Mouse (Mus musculus): ENCODE results near the gene Creg2. TPM values are rescaled to one million over a fixed set of nuclear protein-coding genes. Genes with fewer than 3 reads are reported as not detected.

Creg2 gene
- total RNA-seq, 4 experiments from 2014 or later = 0.03 to 0.05 TPM; not detected in 2

GRCm38 (mm10) chr1:39653028-39653427 is 1.8 kb upstream of the Creg2 start:
- no peak for DNase-seq (ENCODE audit: low spot score)

DNA sequence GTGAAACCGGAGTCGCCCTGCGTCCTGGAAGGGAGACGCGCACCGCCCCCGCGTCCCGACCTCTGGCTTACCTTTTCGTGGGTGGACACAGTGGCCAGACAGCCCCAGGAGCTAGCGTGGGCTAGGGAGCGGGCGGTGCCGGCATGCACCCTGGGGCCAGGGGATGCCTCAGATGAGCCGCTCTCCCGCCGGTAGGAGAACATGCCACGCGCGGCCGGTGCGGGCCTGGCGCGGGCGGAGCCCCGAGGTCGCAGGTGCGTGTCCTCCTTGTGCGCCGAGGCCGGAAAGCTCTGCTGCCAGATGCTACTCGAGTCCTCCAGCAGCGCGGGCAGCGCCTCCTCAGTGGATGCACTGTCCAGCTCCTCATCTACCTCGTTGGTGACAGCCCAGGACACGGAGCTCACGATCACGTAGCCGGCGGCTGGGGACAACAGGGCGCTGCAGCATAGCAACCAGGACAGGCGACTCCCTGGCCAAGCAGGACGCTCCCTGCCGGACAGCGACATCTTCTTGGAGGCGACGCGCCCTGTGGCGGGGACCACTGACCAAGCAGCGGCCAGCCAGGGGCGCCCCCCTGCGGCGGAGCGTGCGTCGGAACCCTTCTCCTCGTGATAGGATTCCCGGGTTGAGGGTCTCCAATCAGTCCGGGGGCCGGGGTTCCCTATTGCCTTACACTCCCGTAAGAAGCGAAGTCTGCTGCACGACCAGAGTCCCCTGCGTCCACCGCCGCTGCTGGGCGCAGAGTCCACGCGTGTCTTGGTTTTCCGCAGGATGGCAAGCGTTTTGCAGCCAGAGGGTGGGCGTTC is 636 bp downstream of the Creg2 start:
- DNase-seq (ENCODE audit: low spot score) = peak; percentile 5

GRCm38 (mm10) chr1:39649691-39650434 is 1.4 kb downstream of the Creg2 start:
- no peak for DNase-seq (ENCODE audit: low spot score)

GRCm38 (mm10) chr1:39648584-39648983 is 2.7 kb downstream of the Creg2 start:
- DNase-seq (ENCODE audit: low spot score) = no peak

- DNase-seq (ENCODE audit: low spot score) = no peak
These were observed 5.1 kb downstream of the Creg2 start for GRCm38 (mm10) chr1:39645905-39646759.

DNA sequence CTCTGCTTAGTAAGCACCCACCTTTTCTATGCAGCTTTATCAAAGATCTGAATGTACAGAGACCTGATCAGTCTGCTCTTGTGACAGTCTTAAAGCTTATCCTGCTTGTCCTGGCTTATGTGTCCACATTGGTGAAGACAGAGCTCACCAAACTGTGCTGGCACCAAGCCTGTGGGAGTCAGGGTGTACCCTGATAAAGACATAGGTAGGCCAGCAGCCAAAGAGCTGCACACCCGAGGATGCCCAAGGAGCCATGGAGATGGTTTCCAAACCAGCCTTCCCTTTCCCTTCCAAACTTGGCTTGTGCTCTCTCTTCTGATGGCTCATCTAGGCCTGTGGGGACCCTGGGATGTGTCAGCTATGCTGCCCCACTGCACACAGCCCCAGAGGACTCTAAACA is 6.9 kb downstream of the Creg2 start:
- DNase-seq (ENCODE audit: low spot score) = no peak

DNA sequence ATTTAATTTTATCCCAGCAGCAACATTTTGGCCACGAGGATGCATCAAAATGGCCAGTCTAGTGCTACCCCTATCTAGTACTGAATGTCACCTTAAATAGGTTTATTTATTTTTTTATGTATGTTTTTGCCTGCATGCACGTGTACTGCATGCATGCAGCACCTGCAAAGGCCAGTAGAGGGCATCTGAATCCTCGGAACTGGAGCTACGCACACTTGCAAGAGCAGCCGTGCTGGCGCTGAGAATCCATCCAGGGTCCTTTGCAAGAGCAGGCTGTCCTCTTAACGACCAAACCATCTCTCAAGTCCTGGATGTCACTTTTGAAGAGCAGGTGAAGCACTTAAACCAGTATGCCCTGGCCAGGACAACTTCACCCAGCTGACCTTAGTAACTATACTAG is 9.6 kb downstream of the Creg2 start:
- no peak for DNase-seq (ENCODE audit: low spot score)

DNA sequence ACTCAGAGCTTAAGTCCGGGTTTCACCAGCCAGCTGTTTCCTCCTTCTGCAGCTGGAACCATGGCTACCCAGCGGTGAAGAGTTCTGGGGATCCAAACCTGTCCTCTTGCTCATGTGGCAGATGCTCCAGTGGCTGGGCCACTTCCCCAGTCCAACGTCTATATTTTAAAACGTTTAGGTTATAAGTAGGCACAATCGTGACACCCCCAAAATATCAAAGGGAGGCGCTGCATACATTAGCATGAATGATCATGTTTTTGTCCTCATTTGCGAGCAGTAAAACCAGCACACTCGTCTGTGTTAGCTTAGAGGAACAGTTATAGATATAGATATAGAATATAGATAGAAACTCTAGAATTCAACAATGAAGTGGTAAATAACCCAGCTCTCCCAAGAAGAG is 14.1 kb downstream of the Creg2 start:
- DNase-seq (ENCODE audit: low spot score) = no peak

GRCm38 (mm10) chr1:39636660-39637059 is 14.6 kb downstream of the Creg2 start:
- no peak for DNase-seq (ENCODE audit: low spot score)

- DNase-seq (ENCODE audit: low spot score) = no peak
These were observed 15.1 kb downstream of the Creg2 start for GRCm38 (mm10) chr1:39636196-39636595.

DNA sequence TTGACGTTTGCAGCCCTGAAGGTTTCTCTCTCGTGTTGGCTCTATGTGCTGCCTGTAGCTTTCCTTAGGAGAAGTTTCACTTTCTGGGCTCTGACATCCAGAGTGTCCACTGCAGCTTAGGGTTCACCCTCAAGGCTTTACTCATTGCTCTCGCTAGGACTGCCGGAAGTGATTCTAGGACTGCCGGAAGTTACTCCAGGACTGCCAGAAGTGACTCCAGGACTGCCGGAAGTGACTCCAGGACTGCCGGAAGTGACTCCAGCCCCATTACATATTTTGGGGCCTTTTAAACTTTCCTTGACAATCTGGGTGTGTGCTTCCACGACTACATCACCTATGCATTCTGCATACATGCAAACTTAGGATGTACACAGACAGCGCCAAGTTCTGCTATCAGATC is 22.7 kb downstream of the Creg2 start:
- no peak for DNase-seq (ENCODE audit: low spot score)

DNA sequence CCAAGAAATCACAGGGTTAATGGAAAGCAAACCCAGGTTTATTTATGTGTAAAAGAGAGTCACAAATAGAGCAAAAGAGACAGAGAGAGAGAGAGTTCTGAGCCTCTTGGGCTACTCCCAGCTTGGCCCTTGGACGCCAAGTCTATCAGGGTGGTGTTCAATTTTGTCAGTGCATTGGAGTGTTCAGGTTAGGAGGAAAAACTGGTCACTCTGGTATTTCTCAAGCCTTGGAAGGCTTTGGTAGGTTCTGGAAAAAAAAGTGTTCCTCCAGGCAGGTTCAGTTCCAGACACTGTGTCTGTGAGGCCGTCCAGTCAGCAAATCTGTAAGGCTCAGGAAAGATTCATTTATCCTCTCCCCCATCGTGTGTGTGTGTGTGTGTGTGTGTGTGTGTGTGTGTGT is 25.8 kb downstream of the Creg2 start:
- no peak for DNase-seq (ENCODE audit: low spot score)

GRCm38 (mm10) chr1:39623729-39624128 is 27.5 kb downstream of the Creg2 start:
- DNase-seq (ENCODE audit: low spot score) = no peak

- no peak for DNase-seq (ENCODE audit: low spot score)
These were observed 28.2 kb downstream of the Creg2 start for GRCm38 (mm10) chr1:39623106-39623505.

- DNase-seq (ENCODE audit: low spot score) = no peak
These were observed 32.8 kb downstream of the Creg2 start for GRCm38 (mm10) chr1:39618524-39618923.

DNA sequence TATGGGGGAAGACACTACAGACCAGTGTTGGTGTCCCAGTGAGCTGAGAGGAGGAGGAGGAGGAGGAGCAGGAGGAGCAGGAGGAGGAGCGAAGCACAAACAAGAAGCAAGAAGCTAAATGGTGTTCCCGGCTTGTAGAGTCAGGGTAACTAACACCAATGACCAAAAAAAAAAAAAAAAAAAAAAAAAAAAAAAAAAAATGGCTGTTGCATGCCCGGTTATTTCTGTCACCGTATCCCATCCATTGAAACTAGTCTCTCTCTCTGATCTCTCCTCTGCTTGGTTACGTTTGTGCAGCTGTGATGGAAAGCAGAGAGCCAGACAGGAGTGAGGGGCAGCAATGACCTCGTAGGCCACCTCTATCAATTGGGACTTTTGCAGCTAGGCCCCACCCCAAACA is 35.7 kb downstream of the Creg2 start:
- no peak for DNase-seq (ENCODE audit: low spot score)

- DNase-seq (ENCODE audit: low spot score) = peak; percentile 12
These were observed 36.6 kb downstream of the Creg2 start for GRCm38 (mm10) chr1:39614462-39615279.

- DNase-seq (ENCODE audit: low spot score) = no peak
These were observed 38.2 kb downstream of the Creg2 start for GRCm38 (mm10) chr1:39613061-39613460.

DNA sequence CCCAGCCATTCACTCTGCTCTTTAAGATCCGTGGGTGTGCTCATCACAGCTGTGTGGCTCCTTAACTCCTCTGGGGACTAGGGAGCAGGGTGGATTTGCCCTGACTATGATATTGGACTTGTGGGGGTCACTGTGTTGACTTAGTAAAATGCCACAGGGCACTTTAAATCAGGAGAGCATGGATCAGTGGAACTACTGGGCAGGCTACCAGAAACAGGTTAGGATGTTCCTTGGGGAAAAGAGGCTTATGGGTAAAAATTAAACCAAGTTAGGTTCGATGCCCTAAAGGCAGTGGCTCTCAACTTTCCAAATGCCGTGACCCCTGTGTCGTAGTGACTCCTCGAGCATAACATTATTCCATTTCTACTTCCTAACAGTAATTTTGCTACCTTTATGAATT is 38.8 kb downstream of the Creg2 start:
- DNase-seq (ENCODE audit: low spot score) = no peak

GRCm38 (mm10) chr1:39608534-39608933 is 42.7 kb downstream of the Creg2 start:
- no peak for DNase-seq (ENCODE audit: low spot score)

GRCm38 (mm10) chr1:39602477-39602876 is 48.8 kb downstream of the Creg2 start:
- no peak for DNase-seq (ENCODE audit: low spot score)
